Mouse (Mus musculus) kidney, adult 2 months (tissue): ENCODE measurements around the gene Asb5.

ENCODE experiments used
- CTCF ChIP-seq: fragments of 200-500 bp; conservative IDR thresholded peaks from 2 replicates; pipeline ENCODE4 v1.5.1; 2011; ENCODE audit warnings: low read depth, mild to moderate bottlenecking, control low read depth, low read length, moderate library complexity, mixed read lengths; ENCODE audit not compliant: insufficient read depth, insufficient read length
- POLR2A ChIP-seq: fragments of 200-500 bp; IDR thresholded peaks from one replicate; pipeline ENCODE4 v1.6.1; 2011; ENCODE audit warnings: low read depth, low read length, control low read depth

- TF ChIP-seq CTCF (no peak), POLR2A (no peak)
Observed at GRCm38 (mm10) chr8:54505060-54505459, 24.3 kb upstream of the Asb5 start.
